Mouse (Mus musculus): Measurements from ENCODE around the gene Tktl2.

DNA sequence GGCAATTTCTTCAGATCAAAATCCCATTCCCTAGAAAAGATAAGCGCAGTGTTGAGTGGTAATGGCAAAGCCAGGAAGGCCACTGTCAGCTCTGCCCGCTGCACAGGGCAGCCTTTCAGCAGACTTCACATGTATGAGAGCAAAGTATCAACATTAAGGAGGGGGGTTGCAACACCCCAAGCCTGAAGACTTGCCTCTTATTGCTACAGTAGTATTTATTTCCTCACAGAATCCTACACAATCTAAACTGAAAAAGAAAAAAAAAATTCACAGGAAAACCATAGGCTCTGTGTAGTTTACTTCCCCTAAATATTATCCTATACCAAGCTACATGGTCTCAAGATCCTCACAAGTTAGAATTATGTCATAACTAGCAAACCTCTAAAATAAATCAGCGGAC, 34.7 kb upstream of the Tktl2 start:
- TF ChIP-seq POLR2A (IDR thresholded peaks at IDR 0.05; ENCODE audit: control insufficient read depth, low read depth, low read length) (no peak), CTCF (IDR thresholded peaks at IDR 0.05; ENCODE audit: control insufficient read depth, insufficient read depth, insufficient replicate concordance, low read depth, low read length) (no peak)

All from testis, adult 2 months (tissue).